Mouse (Mus musculus) induced T-regulatory cell, adult 2 months (primary cell): ENCODE measurements around the gene Slc5a11.

Source experiments
- DNase-seq: peaks from one replicate; pipeline ENCODE4 v3.0.0-alpha.2; 2012; ENCODE audit warnings: low read depth

The Slc5a11 gene

GRCm38 (mm10) chr7:123212316-123212715 lies 2.3 kb upstream of the Slc5a11 start:
- DNase-seq = no peak

- no peak for DNase-seq
These were observed 558 bp downstream of the Slc5a11 start for GRCm38 (mm10) chr7:123215138-123215537.

DNA sequence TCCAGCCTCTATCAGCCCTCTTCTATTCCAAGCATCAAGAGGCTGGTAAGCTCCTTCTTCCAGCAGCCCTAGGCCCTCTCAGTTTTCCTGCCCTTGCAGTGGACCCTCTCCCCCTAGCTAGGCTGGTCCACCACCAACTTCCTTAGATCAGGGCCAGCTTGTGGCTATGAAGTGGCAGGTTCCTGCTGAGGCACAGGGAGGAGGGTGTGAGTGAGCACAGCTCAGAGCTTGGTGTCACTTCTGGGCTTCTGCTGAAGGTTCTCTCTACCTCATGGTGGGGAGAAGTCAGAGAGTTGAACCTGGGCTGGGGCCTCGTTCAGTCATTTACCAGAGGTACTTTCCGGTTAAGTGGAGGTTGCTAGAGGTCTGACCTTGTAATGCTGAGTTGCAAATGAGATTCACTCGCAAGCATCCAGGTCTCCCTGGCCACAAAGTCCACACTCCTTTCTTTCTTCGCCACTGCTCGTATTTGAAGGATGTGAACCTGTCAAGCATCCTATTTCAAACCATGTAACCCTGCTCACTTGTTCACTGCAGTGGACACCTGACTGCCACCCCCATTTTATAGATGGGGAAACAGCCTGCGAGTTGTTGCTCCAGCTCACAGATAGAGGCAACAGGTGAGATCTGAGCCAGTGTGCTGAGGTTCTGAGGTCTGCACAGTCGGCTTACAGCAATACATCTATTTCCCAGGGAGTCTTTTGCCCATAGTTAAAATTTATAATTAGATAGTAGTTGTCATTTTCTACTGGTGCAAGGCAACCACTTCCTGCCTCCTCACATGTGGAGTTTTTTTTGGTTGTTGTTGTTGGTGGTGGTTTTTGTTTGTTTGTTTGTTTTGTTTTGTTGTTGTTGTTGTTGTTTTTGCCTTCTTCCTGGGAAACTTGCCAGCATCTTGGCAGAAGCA lies 3.1 kb downstream of the Slc5a11 start:
- DNase-seq = no peak

DNA sequence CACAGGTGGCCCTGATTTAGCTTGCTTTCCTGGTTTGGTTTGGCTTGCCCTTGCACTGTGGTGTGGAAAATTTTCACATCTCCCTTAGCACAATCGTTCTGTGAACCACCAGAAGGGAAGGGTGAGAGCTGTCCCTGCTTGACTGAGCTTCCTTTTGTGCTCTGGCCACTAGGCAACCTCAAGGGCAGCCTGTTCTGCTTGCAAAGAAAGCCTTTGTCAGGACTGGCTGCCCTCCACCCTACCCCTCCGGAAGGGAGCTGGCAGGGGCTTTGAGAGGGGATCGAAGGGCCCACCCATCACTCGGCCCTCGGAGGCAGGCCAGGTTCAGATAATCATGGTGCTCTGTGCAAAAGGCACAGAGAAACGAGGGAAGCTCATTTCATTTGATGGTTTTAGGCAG lies 4.0 kb downstream of the Slc5a11 start:
- no peak for DNase-seq

DNA sequence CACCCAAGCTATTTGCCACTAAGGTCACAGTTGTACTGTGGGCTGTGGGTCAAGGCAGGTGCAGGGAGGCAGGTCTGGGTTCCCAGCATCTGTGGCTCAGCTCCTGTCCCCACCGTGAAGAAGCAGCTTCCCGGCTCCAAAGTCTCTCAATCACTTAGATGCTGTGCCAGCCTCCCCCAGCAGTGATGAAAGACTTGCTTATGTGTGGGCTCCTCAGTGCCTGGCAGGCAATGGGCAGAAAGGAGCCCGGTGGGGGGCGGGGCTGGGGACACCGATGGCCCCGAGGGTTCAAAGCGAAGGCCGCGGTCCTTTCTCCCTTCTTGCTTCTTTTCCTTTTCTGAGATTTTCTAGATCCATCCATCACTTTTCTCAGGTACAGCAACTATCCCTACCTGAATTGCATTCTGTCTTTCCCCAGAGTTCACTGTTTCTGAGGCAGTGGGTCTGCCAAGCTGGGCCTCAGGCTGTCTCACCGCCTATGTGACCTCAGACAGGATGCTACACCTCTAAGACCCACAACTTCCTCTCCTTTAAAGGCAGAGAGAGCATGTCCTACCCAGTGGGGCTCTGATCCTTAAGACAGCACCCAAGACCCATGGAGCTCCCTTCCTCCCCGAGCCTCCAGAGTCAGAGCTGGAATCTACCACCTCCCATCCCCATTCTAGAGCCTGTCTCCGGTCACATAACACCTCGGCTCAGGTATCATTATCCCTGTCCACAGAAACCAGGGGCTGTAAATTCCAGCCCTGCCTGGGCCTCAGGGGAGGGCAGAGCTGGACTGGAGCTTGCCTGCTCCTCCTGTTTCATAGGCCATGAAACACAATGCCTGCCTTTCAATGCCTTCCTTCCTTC lies 5.4 kb downstream of the Slc5a11 start:
- DNase-seq = no peak

GRCm38 (mm10) chr7:123220633-123220942 lies 6.0 kb downstream of the Slc5a11 start:
- DNase-seq = no peak

DNA sequence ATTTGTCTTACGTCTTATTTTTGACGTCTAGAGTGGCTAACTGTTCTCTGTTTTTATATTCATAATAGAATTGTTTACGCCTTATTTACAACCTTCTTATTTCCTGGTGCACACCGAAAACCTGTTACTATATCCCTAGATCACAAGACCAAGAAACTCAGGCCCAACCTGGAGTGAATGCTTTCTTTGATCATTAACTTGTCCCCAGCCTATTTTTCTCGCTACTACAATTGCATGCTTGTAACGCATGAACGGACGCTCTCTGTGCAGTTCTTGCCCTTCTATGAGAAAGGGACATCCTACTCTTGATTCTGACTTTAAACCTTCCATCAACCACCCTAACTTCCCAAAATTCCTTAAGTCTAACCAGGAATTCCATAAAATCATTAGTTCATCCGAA lies 9.5 kb downstream of the Slc5a11 start:
- no peak for DNase-seq

GRCm38 (mm10) chr7:123225159-123225558 lies 10.6 kb downstream of the Slc5a11 start:
- DNase-seq = no peak

DNA sequence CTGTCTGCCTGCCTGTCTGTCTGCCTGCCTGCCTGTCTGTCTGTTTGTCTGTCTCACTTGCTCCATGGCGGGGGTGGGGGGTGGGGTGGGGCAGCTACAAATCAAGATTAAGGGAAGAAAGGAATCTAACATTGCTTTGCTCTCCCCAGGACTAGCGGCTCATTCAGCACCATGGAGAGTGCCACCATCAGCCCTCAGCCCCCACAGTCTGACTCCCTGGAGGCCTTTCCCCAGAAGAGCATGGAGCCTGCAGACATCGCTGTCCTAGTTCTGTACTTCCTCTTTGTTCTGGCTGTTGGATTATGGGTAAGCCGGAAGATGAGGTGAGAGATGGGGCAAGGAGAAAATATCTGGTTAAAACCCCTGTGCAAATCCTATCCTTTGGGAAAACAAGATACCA lies 20.9 kb downstream of the Slc5a11 start:
- peak; percentile 32 for DNase-seq

DNA sequence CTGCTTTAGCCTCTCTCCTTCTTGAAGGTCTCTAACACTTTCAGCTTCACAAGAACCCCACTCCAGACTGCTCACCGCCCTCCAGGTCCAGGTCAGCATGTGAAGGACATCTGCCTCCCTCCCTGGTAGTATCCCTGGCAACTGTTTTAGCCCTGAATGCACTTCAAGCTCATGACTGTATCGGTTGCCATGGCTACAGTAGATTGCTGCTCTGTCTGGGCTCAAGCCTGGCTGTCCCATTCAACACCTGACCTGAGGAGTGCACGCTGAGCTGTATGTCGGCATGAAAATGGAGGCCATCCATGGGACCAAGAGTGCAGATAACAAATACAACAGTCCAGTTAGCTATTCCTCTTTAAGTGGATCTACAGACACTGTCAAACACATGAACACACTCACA lies 24.0 kb downstream of the Slc5a11 start:
- no peak for DNase-seq

DNA sequence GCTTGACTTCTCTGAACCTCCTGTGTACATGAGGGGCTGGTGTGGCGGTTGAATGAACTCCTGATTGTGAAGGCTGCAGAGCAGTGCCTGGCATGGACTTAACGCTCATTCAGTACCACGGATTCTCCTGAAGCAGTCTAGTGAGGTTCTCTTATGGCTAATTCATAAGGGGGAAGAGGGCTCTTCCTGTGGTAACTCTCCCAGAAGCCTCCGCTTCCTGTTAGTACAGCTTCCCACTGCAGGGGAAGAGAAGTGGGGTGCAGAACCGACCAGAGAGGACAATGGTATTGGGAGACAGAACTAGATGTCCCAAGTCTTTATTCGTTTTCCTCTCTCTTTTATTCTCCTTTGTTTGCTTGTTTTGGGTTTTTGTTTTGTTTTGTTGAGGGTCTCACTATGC lies 25.5 kb downstream of the Slc5a11 start:
- peak; percentile 6 for DNase-seq

DNA sequence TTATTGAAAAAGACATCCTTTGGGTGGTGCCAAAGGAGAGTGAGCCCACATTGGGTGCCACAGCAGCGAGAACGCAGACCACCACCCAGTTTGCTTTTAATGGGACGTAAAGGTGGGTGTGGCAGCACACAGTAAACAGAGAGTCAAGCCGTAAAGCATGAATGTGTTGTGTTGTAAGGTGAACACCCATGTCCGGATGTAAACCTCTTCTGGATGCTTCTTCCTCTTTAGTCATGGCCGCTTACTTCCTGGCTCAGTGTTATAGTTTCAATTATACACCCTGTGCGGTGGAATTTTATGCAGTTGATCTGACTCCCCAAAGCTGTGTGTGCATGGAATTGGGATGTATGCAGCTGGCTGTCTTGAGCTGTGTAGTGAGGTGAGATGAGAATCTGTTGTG lies 27.7 kb downstream of the Slc5a11 start:
- no peak for DNase-seq

DNA sequence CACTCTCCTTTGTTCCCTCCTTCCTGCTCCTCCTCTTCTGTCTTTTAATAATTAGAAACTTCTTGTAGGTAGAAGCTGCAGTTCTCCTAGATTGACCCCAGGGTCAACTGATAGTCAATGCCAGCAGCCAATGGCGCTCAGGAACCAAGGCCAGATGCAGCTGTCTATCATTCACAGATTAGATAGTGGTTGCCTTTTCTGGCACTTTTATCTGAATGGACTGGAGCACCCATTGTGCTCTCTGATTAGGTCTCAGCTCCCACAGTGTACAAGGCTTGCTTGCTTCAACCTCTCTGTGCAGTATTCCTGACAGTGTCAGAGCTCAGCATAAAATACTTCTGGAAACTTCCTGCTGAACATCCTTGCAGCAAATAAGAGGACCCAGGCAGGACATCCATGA lies 30.3 kb downstream of the Slc5a11 start:
- DNase-seq = no peak

GRCm38 (mm10) chr7:123246504-123247084 lies 32.0 kb downstream of the Slc5a11 start:
- DNase-seq = no peak

DNA sequence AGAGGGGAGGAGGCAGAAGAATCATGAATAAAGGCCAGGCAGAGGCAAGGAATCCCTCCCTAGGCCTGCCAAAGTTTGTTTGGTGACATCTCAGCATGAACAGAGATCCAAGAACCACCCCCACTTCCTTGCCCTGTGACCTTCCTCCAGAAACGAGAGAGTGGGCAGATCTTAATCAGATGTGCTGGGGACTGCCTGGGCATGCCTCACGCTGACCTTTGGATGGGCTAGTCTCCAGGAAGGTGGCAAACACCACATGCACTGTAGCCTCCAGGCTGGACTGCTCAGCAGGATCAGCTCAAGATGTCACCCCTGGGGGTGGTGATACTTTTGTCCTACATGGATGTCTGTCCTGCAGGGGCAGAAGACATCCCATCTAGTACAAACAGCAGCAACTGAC lies 33.6 kb downstream of the Slc5a11 start:
- DNase-seq = no peak

DNA sequence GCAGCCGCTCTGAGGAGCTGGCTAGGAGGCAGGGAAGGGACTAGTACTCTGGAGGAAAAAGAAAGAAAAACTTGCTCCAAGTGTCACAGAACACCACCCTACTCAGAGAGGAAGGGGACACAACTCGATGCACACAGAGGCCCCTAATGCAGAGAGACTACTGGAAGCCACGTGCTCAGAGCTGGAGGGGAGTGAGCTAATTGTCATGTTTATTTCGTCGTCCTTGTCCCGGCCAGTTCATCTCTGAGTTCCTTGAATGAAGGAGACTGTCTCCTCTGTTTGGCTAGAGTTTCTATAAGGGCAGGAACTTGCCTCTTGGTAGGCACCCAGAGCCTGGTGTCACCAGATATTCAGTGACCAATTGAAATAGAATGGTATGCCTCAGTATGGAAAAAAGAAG lies 36.8 kb downstream of the Slc5a11 start:
- no peak for DNase-seq

DNA sequence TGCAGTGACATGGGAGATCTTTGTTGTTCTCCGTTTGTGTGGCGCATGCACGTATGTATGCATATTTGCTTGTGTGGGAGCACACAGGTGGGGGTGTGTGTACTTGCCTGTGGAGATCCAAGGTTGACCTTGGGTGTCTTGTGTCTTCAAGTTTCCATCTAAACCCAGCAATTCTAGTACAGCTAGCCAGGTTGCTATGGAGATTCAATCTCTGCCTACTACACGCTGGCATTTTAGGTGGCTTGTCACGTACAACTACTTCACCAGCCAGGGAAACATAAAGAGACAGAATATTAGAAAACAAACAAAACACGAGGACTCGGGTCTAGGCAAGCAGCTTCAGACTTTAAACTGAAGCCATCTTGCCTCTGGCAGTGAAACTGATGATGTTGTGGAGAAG lies 38.8 kb downstream of the Slc5a11 start:
- no peak for DNase-seq

- DNase-seq = no peak
These were observed 39.8 kb downstream of the Slc5a11 start for GRCm38 (mm10) chr7:123254196-123254970.

- DNase-seq = no peak
These were observed 43.5 kb downstream of the Slc5a11 start for GRCm38 (mm10) chr7:123258103-123258502.

DNA sequence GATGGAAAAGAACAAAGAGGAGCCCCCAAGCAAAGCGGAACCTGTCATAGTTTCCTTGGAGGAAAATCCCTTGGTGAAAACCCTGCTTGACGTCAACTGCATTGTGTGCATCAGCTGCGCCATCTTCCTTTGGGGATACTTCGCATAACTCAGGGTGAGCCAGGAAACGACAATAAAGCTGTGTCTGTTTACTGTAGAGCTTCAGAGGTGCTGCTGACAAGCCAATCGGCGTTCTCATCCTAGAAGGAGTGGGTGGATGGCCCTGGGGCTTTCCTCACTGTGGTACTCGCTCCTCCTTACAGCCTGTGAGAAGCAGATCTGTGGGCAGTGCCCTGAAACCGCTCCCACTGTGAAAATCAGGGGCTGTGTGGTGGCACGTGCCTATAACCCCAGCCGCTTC lies 58.5 kb downstream of the Slc5a11 start:
- DNase-seq = peak; percentile 35

DNA sequence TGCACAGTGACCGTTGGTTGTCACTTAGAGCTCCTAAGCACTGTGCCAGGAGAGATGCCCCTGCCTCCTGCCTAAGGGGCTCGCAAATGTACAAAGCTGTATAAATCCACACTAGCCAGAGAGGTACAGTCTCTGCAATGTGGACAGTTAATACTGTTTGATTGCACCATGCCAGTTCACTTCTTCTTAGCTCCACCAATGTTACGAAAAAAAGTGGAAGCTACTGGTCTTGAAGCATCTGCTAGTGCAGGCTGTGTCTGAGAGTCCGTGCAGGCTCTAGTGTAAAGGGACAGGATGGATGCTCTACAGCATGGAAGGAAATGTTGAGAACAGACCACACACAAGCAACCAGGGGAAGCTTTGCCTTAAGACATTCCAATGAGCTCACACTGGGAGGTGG lies 62.0 kb downstream of the Slc5a11 start:
- no peak for DNase-seq

DNA sequence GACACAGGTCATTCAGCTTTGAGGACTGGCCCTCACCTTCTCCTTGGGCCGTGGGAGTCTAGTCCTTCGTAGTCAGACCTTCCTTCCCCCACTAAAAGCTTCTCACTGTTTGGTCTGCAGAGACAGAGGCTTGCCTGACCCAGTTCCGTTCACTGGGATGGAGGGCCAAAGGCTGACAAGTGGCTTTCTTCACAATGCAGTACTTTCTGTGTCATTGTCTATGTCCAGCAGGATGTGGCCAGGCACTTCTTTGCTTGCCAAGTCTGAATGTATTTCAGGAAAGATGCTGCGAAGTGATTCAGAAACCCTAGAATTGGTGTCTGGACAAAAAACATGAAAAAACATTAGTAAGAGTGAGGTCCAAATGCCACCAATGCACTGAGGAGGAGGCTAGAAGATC lies 65.2 kb downstream of the Slc5a11 start:
- DNase-seq = no peak
